In genomic region chr5:104446156-104446555, GRCm38 (mm10) we compare ENCODE assay signal across 8 mouse cellular contexts. TPM values are rescaled to one million over a fixed set of nuclear protein-coding genes. Genes with fewer than 3 reads are reported as not detected.
DNase-seq lines count a peak whose midpoint lies in the region; ATAC-seq and TF ChIP-seq lines count a peak whose summit lies in the region.

No protein-coding gene starts in this region.

- peak; percentile 98 for TF ChIP-seq CTCF in Patski (IDR thresholded peaks at IDR 0.05)
- peak; percentile 65 for TF ChIP-seq CTCF in liver, embryonic 14.5 days (IDR thresholded peaks at IDR 0.05; ENCODE audit: low read depth)

- H3K4me2 ChIP-seq in kidney, embryonic 16.5 days (replicated peaks; ENCODE audit: low read depth, low read length) = no peak overlapping the region
- no peak overlapping the region for H3K4me2 ChIP-seq in liver, embryonic 14.5 days (ENCODE audit: low read depth)
- no peak overlapping the region for H3K4me2 ChIP-seq in neural tube, embryonic 14.5 days (ENCODE audit: low read depth, low read length)

- H3K36me3 ChIP-seq in kidney, embryonic 16.5 days (ENCODE audit: insufficient read depth, low read length) = no peaks in the 10 kb centered on the region
- no peaks in the 10 kb centered on the region for H3K36me3 ChIP-seq in liver, embryonic 14.5 days (replicated peaks; ENCODE audit: control insufficient read depth, insufficient read depth, low read depth)
- H3K36me3 ChIP-seq in neural tube, embryonic 14.5 days (ENCODE audit: control insufficient read depth, insufficient read depth, low read length) = no peaks in the 10 kb centered on the region

- H3K9ac ChIP-seq in kidney, embryonic 16.5 days (replicated peaks; ENCODE audit: low read length) = no peak overlapping the region
- no peak overlapping the region for H3K9ac ChIP-seq in liver, embryonic 14.5 days (replicated peaks)
- H3K9ac ChIP-seq in neural tube, embryonic 14.5 days (replicated peaks; ENCODE audit: low read depth, low read length) = no peak overlapping the region

- no peaks in the 10 kb centered on the region for H3K27me3 ChIP-seq in Patski
- H3K27me3 ChIP-seq in kidney, embryonic 16.5 days (ENCODE audit: insufficient read depth, low read length) = no peaks in the 10 kb centered on the region
- no peaks in the 10 kb centered on the region for H3K27me3 ChIP-seq in liver, embryonic 14.5 days (ENCODE audit: control insufficient read depth, insufficient read depth, low read length)
- H3K27me3 ChIP-seq in neural tube, embryonic 14.5 days (ENCODE audit: control insufficient read depth, insufficient read depth, low read length) = no peaks in the 10 kb centered on the region

- peak; percentile 60 for ATAC-seq in Patski
- ATAC-seq in common myeloid progenitor, adult 5-6 weeks (replicated peaks; ENCODE audit: low read depth, poor library complexity, severe bottlenecking) = peak; percentile 97
- peak; percentile 96 for ATAC-seq in granulocyte monocyte progenitor cell, adult 5-6 weeks (replicated peaks; ENCODE audit: poor library complexity, severe bottlenecking)
- ATAC-seq in kidney, embryonic 16.5 days (ENCODE audit: low FRiP score, low TSS enrichment) = peak; percentile 87
- ATAC-seq in liver, embryonic 14.5 days (ENCODE audit: insufficient read depth) = no peak
- peak; percentile 88 for ATAC-seq in neural tube, embryonic 14.5 days (ENCODE audit: low read depth)

- no peak overlapping the region for H3K4me3 ChIP-seq in kidney, embryonic 16.5 days (ENCODE audit: low read length)
- H3K4me3 ChIP-seq in liver, embryonic 14.5 days (ENCODE audit: insufficient read depth in 1 of 2, low read depth in 2 of 2, low read length in 2 of 2) = no peak overlapping the region
- no peak overlapping the region for H3K4me3 ChIP-seq in neural tube, embryonic 14.5 days (ENCODE audit: low read depth, low read length)

- WGBS in kidney, embryonic 16.5 days = 10% methylated on average over 3 of the region's 3 CpGs
- WGBS in liver, embryonic 14.5 days (ENCODE audit: insufficient replicate concordance) = 9% methylated on average over 3 of the region's 3 CpGs
- WGBS in neural tube, embryonic 14.5 days = 15% methylated on average over 3 of the region's 3 CpGs

- H3K9me3 ChIP-seq in kidney, embryonic 16.5 days (ENCODE audit: low read length) = no peaks in the 10 kb centered on the region
- no peaks in the 10 kb centered on the region for H3K9me3 ChIP-seq in liver, embryonic 14.5 days (ENCODE audit: control insufficient read depth, low read length)
- no peaks in the 10 kb centered on the region for H3K9me3 ChIP-seq in neural tube, embryonic 14.5 days (ENCODE audit: control insufficient read depth, low read length)

- no peak overlapping the region for H3K27ac ChIP-seq in kidney, embryonic 16.5 days (ENCODE audit: low read length)
- H3K27ac ChIP-seq in liver, embryonic 14.5 days = no peak overlapping the region
- H3K27ac ChIP-seq in neural tube, embryonic 14.5 days (ENCODE audit: low read depth, low read length) = no peak overlapping the region

- DNase-seq in 3134 (ENCODE audit: extremely low read depth, insufficient read length, low spot score) = peak; percentile 75
- DNase-seq in Patski (ENCODE audit: low read depth, low spot score) = no peak
- no peak for DNase-seq in liver, embryonic 14.5 days (ENCODE audit: low read depth in 3 of 3, low spot score in 3 of 3)
- DNase-seq in thymus, postnatal 10 days (ENCODE audit: low spot score in 2 of 2) = no peak

- H3K4me1 ChIP-seq in kidney, embryonic 16.5 days (ENCODE audit: insufficient read depth, low read length) = no peaks in the 10 kb centered on the region
- no peaks in the 10 kb centered on the region for H3K4me1 ChIP-seq in liver, embryonic 14.5 days (replicated peaks; ENCODE audit: control insufficient read depth in 2 of 2, insufficient read depth in 2 of 2, low read length in 1 of 2)
- no peaks in the 10 kb centered on the region for H3K4me1 ChIP-seq in neural tube, embryonic 14.5 days (ENCODE audit: control insufficient read depth, insufficient read depth, low read length)

- TF ChIP-seq EP300 in liver, embryonic 14.5 days (IDR thresholded peaks at IDR 0.05; ENCODE audit: low read depth) = no peak

- CTCF ChIA-PET in Patski (lab: Charles Lee) = interaction anchor here (0.7 to 7.0 kb wide), 19 partner anchors 8 to 112 kb away, joined by 3 to 190 read pairs (median 4); partner anchors contain the start of gene Pkd2

- POLR2A ChIA-PET in Patski (lab: Charles Lee) = interaction anchor here (0.6 to 1.2 kb wide), 4 partner anchors 12 to 234 kb away, joined by 4 to 7 read pairs (median 4); partner anchors contain the start of gene Pkd2

- in situ Hi-C loops in Patski (cut with MboI; ENCODE audit: low pct_unique_long_range_greater_than_20kb) = loop anchor here (10.0 kb wide), 1 partner anchor 311 kb away; no protein-coding TSS in a partner anchor

RNA-seq across cellular contexts. Expression of gene Spp1, which starts 11.2 kb away (rescaled TPM):
- polyA plus RNA-seq in Patski (2021) = 39,380 TPM
- total RNA-seq in common myeloid progenitor, adult 5-6 weeks (2017) = 0.82 and 11.7 TPM in 2 replicates
- total RNA-seq in granulocyte monocyte progenitor cell, adult 5-6 weeks (2014; fragmentation: Nextera tagmentation) = 3.7 and 6.6 TPM in 2 replicates
- 2.3 and 14.9 TPM in 2 replicates for total RNA-seq in granulocyte monocyte progenitor cell, adult 5-6 weeks (2017)
- polyA plus RNA-seq in kidney, embryonic 16.5 days (2015; fragmentation: Nextera tagmentation; extraction: Ambion mirVana) = 167 and 243 TPM in 2 replicates
- 2.2 and 3.8 TPM in 2 replicates for polyA plus RNA-seq in liver, embryonic 14.5 days (2012; rRNA removed)
- polyA plus RNA-seq in liver, embryonic 14.5 days (2014; fragmentation: Nextera tagmentation; extraction: Ambion mirVana) = 5.6 and 6.5 TPM in 2 replicates
- polyA plus RNA-seq in neural tube, embryonic 14.5 days (2014; fragmentation: Nextera tagmentation; extraction: Ambion mirVana) = 6.2 and 10.2 TPM in 2 replicates

RNA-seq across cellular contexts. Expression of gene Pkd2, which starts 13.1 kb away (rescaled TPM):
- polyA plus RNA-seq in Patski (2021) = 123 TPM
- 3.8 and 6.2 TPM in 2 replicates for total RNA-seq in common myeloid progenitor, adult 5-6 weeks (2017)
- 4.3 and 4.8 TPM in 2 replicates for total RNA-seq in granulocyte monocyte progenitor cell, adult 5-6 weeks (2014; fragmentation: Nextera tagmentation)
- total RNA-seq in granulocyte monocyte progenitor cell, adult 5-6 weeks (2017) = 3.5 TPM in 2 replicates
- 15.2 and 17.4 TPM in 2 replicates for polyA plus RNA-seq in kidney, embryonic 16.5 days (2015; fragmentation: Nextera tagmentation; extraction: Ambion mirVana)
- polyA plus RNA-seq in liver, embryonic 14.5 days (2012; rRNA removed) = 1.8 and 2.4 TPM in 2 replicates
- 0.90 and 1.4 TPM in 2 replicates for polyA plus RNA-seq in liver, embryonic 14.5 days (2014; fragmentation: Nextera tagmentation; extraction: Ambion mirVana)
- 12.5 and 12.7 TPM in 2 replicates for polyA plus RNA-seq in neural tube, embryonic 14.5 days (2014; fragmentation: Nextera tagmentation; extraction: Ambion mirVana)

Comparison
In these comparisons a context has a peak if more than half of its experiments do, and no peak if none do; other contexts are left out.
1. RNA of gene Spp1, which starts 11.2 kb away (polyA plus RNA-seq): 39,380 TPM in Patski (single experiment); 167 to 243 TPM in kidney, embryonic 16.5 days, 2.2 to 6.5 TPM in liver, embryonic 14.5 days and 6.2 to 10.2 TPM in neural tube, embryonic 14.5 days; every median in the first group is over 100 times any median in the second.